Mouse (Mus musculus): Measurements from ENCODE around the gene Prrc2c.
"Not testable (repeated sequence)": the region's sequence is repeated elsewhere in the genome, so short reads cannot be mapped to it uniquely, and the experiment has no call there.

Prrc2c gene

GRCm38 (mm10) chr1:162693721-162694120 lies 46.6 kb downstream of the Prrc2c start:
- DNase-seq (ENCODE audit: extremely low spot score): no peak

- no peak for DNase-seq (ENCODE audit: extremely low spot score)
Observed at GRCm38 (mm10) chr1:162665486-162666174, 74.7 kb downstream of the Prrc2c start.

DNA sequence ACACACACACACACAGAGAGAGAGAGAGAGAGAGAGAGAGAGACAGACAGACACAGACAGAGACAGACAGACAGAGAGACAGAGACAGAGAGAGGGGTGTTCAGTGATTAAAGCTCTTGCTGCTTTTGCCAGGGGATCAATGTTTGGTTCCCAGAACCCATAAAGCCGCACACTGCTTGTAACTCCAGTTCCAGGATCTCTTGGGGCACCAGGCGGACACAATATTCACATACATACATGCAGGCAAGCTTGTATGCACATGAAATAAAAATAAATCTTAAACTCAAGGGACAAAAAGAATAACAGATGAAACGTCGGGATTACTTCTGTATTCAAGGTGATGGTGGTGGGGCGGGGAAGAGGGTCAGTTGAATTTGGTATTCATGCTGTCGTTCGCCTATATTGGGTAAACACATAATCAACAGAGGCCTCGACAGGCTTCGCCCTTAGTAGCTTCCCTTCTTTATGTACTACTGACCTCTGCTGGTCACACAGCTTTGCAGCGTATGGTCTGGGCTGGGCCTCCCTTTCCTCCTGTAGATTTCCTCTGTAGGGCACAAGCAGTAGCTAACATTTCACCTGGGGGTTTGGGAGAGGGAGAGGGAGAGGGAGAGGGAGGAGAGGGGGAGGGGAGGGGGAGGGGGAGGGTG lies 75.4 kb downstream of the Prrc2c start:
- peak; percentile 83 for DNase-seq (ENCODE audit: extremely low spot score)

GRCm38 (mm10) chr1:162660276-162660860 lies 80.0 kb downstream of the Prrc2c start:
- no peak for DNase-seq (ENCODE audit: extremely low spot score)

GRCm38 (mm10) chr1:162658119-162658518 lies 82.2 kb downstream of the Prrc2c start, which contains the start of gene Myocos:
Gene Myocos (minus strand): TSS chr1:162658219.
- no peak for DNase-seq (ENCODE audit: extremely low spot score)

DNA sequence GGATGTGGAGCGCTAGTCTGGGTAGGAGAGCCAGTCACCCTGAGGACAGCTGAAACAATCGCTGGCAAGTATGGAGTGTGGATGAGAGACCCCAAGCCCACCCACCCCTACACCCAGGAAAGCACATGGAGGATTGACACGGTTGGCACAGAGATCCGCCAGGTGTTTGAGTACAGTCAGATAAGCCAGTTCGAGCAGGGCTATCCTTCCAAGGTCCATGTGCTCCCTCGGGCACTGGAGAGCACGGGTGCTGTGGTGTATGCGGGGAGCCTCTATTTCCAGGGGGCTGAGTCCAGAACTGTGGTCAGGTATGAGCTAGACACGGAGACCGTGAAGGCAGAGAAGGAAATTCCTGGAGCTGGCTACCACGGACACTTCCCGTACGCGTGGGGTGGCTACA lies 91.9 kb downstream of the Prrc2c start:
- no peak for DNase-seq (ENCODE audit: extremely low spot score)

GRCm38 (mm10) chr1:162646083-162646686 lies 94.2 kb downstream of the Prrc2c start:
- no peak for DNase-seq (ENCODE audit: extremely low spot score)

DNA sequence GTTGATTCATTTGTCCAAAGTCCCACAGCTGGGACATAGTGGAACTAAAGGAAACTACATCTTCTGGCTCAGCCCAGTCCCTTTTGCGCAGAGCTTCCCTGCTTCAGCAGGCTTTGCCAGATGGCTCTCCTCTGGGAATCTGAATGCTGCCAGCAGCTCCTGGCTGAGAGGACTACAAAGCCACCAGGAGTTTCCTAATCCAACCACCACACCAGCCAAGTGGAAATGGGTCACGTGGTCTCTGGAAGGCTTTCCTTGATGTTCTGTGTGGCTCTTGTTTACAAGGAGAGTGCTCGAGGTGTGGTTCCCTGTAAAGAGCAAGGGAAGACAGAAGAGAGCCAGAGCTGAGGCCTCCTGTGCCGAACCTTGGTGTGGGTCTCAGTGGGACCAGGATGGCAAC lies 96.6 kb downstream of the Prrc2c start:
- DNase-seq (ENCODE audit: extremely low spot score): no peak

DNA sequence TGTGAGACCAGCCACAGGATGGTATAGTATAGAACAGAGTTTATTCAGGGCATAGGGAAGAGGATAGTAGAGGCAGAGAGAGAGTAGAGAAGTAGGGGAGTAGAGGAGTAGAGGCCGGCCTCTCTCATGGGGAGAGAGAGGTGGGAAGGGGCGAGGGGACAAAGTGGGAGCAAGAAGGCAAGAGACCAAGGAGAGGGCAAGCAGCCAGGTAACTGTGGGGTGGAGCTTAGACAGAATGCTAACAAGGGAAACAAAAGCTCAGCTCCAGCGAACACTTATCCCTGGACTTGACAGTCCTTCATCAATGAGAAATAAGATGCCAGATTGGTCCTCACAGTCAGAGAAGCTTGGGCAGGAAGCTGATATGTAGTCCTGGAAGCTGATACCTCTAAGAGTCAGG lies 97.8 kb downstream of the Prrc2c start:
- no peak for DNase-seq (ENCODE audit: extremely low spot score)

DNA sequence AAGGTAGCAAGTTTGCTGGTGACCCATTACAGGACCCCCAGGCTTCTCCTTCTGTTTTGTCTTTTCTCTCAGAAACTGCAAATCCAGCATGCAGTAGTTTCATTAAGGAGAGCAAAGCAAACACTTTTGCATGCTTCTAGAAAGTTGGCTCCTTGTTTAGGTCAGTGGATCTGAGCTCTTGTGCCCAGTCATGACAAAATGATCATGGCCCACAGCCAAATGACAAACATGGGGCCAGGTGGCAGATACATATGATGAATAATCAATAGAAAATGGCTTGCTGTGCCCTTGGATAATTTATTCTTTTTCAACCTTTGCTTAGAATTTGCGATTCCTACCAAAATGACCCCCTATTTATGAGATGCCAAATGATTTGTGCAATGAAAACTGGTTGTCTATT lies 100.5 kb downstream of the Prrc2c start:
- DNase-seq (ENCODE audit: extremely low spot score): no peak

GRCm38 (mm10) chr1:162639051-162639750 lies 101.2 kb downstream of the Prrc2c start, which contains the start of gene Myoc:
Gene Myoc (plus strand): TSS chr1:162639155.
- DNase-seq (ENCODE audit: extremely low spot score): no peak

- DNase-seq (ENCODE audit: extremely low spot score): no peak
Observed at GRCm38 (mm10) chr1:162638535-162638934, 101.8 kb downstream of the Prrc2c start.

DNA sequence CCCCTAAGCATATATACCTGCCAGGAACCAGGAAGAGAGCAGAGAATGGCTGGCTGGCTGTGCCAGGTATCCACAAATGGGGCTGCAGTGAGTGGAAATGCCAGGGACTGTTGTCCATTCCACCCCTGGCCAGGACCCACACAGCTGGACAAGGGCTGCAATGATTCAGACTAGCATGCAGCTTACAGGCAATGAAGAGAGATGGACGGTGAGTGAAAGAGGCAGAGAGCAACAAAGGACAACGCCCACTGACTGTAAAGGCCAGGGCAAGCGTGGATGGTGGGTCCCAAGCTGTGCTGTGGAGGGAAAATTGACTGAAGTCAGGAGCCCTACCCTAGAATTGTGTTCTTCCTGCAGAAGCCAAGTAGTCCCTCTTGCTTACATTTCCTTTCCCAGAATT lies 103.8 kb downstream of the Prrc2c start:
- DNase-seq (ENCODE audit: extremely low spot score): no peak

GRCm38 (mm10) chr1:162635291-162635931 lies 104.9 kb downstream of the Prrc2c start:
- not testable (repeated sequence) for DNase-seq (ENCODE audit: extremely low spot score)

GRCm38 (mm10) chr1:162628326-162628725 lies 112.0 kb downstream of the Prrc2c start:
- DNase-seq (ENCODE audit: extremely low spot score): not testable (repeated sequence)

- not testable (repeated sequence) for DNase-seq (ENCODE audit: extremely low spot score)
Observed at GRCm38 (mm10) chr1:162627821-162628220, 112.5 kb downstream of the Prrc2c start.

GRCm38 (mm10) chr1:162625229-162625628 lies 115.1 kb downstream of the Prrc2c start:
- no peak for DNase-seq (ENCODE audit: extremely low spot score)

DNA sequence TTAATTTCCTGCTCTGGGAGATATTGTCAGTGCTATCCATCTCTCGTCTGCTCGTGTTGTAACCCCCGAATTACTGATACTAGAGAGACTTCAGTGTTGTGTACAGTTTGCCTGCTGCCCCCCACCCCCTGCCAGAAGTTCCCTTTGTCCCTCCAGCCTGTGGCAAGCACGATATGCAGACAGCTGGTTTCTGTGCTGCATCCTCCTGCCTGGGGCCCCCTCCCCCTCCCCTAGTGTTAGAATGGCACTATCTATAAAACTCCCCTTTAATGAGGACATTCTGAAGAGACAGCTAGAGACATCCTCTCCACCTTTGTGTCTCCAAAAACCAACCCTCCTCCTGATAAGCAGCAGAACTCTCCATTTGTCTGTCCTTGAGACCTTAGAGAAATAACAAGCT lies 116.5 kb downstream of the Prrc2c start:
- no peak for DNase-seq (ENCODE audit: extremely low spot score)
